Mouse (Mus musculus) adrenal gland, postnatal 10 days (tissue): ENCODE results near the gene Akap3. TPM values are rescaled to one million over a fixed set of nuclear protein-coding genes. Genes with fewer than 3 reads are reported as not detected.

Source experiments
- DNase-seq: peaks from one replicate; pipeline ENCODE4 v3.0.0; 2021; ENCODE audit warnings: mixed read lengths
- long read RNA-seq, 2 experiments: library from polyadenylated mRNA; stranded (forward); transcript quantifications; one replicate each; pipeline ENCODE4 v2.0.0; 2021
- total RNA-seq, 2 experiments: library from RNA; stranded (reverse); gene quantifications; 2 replicates each; pipeline ENCODE4 v1.2.3; 2021

Gene Akap3
- total RNA-seq, result under 1 TPM in 1 of 2 experiments, not detected in 1; 0.09 TPM
- long read RNA-seq, experiment 1, result 0 reads
- long read RNA-seq, experiment 2, result 0 reads

DNA sequence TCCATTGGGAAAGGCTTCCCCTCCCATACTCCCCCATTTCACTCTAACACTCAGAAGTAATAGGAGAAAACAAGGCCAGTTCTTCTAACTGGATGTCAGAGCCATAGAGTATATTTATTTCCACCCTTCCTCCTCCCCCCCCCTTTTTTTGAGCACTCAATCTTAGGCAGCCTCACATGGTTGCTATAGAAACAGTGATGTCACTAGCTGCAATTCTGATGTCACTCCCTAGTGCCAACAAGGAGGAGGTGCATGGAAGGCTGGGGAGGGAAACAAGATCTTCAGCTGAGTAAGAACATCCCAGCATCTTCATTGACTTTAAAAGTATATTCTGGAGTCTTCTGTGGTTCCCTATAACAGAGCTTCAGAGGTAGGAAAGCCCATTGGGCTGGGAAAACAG, at the start of gene Akap3:
Akap3 (plus strand) TSS at position 218 of the 400 bp plus-strand sequence.
- no peak for DNase-seq

DNA sequence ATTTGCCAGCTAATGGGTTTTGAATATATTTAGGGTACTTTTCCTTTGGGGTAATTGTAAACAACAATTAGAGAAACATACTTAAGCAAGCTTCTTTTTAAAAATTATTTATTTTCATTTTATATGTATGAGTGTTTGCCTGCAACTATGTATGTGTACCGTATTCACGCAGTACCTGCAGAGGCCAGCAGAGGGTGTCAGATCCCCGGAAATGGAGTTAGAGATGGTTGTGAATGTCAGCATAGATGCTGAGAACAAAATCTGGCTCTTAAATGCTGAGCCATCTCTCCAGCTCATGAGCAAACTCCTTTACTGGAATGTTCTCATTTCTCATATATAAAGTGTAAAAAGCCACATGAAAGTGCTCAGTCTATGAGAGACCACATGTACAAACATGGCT, 46.1 kb upstream of the Akap3 start:
- DNase-seq, result no peak

DNA sequence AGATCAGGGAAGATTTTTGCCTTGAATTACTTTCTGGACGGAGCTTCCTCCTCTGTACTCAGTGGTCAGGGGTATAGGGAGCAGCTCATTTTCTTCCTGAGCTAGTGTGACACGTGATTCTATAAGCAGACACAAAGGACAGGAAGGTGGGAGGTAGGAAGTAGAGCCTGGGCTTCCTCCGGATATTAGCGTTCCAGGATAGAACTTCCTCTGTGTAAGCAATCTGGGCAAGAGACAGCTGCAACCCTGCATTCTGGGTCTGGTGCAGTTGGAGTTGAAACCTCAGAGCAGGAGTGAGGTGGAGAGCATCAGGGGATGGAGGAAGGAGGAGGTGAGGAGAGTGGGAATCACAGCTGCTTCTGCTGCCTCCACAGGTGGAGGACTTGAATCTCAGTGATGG, 44.8 kb upstream of the Akap3 start:
- peak; percentile 7 for DNase-seq

DNA sequence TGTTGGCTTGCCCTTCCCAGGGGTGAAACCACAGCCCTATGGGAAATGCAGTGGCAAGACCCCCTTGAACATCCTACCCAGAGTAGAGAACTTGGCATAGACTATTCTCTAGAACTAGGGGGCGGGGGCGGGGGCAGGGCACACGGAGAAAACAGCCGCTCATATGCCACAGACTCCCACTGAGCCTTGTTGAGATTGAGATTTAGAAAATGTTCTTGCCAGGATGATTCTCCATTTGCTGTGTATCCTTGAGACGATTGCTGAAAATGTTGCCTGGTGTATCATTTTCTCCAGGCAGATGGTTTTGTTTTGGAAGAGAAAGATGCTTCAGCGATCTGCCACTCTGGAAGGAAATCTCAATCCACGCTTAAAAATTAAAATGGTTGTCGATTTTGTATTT, 44.3 kb upstream of the Akap3 start:
- no peak for DNase-seq

DNA sequence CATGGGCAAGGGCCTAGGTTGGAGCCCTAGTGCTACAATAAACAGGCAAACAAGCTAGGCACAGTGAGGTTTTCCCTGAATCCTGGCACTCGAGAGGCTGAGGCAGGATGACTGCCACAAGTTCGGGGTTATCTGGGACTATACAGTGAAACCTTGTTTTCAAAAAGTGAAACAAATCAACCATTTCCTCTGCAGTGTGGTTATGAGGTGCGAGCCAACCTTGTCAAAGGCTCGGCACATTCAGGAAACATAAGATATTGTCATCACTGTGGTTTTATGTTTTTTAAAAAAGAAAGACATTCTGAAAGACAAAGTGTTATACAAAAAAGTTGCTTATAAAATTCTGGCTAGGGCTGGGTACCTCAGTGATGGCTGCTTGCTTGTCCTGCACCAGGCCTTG, 41.4 kb upstream of the Akap3 start:
- DNase-seq, result no peak

DNA sequence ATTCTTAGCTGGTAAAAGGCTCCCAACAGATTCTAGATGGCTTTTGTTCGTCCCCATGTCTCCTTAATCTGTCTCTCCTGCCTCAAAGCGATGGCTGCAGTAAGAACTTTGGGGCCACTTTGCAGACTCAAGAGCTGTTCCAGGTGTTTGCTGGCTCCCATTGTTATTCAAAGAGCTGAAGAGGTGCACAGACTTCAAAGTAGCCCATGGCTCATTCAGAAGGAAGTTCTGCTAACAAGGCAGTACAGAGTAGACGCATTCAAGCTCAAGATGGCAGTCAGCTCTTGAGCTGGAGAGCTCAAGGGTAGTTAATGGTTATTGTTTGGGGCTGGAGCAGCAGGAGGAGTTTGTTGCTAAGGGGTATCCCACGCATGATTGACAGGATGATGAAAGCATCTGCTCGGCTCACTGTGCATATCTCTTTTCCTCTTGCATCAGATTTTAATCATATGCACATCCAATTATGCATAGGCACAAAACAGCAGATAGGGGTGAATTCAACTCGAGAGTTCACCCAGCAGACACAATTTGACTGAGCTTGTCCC, 37.6 kb upstream of the Akap3 start:
- no peak for DNase-seq

DNA sequence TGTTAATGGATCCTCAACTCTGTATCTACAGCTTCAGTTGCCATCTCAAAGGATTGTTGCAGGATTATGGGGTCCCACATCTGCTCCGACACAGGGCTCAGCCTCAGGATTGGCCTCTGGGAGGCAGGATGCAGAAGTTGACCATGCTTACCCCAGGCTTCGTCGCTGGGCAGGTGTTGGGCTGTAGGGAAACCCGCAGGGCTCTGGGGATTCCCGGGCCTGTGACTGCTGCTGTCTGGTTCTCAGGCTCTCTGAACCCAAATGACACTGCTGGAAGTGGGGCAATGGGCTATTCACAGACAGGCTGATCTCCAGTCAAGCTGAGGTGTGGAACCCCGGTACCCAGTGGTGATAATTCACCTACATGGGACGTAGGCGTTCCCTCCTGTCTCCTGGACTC, 36.6 kb upstream of the Akap3 start:
- DNase-seq, result no peak

DNA sequence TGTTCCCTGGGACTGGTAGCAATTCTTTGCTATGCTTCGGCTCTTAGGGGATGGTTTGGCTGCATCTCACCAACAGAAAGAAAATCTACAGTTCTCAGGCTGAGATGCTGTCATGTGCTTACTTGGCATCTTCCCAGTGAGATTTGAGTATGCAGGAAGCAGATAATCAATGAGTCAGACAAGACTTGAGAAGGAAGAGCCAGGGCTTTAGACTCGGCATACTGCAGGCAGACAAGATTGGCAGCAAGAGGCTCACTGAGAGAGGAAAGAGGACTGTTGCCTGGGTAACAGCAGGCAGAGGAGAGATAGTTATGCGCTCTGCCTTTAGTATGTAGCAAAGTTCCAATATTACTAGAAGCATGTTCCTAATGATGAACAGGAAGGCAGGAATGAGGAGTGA, 29.8 kb upstream of the Akap3 start:
- no peak for DNase-seq

DNA sequence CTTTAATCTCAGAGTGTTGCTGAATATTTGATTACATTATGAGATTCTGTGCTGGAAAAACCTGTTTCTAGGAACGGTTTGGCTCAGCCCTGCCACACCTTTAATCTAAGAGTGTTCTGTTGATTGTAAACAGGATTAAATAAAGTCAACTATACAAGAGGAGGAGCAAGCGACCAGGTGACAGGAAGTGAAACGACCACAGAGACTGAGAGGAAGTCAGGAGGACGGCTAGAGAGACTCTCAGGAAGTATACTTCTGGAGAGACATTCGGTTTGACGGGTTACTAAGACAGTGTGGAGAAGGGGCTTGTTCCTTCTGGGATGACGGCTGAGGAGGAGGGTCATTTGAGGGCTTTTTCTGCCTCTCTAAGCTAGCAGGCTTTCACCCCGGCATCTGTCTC, 16.3 kb upstream of the Akap3 start:
- DNase-seq, result no peak

DNA sequence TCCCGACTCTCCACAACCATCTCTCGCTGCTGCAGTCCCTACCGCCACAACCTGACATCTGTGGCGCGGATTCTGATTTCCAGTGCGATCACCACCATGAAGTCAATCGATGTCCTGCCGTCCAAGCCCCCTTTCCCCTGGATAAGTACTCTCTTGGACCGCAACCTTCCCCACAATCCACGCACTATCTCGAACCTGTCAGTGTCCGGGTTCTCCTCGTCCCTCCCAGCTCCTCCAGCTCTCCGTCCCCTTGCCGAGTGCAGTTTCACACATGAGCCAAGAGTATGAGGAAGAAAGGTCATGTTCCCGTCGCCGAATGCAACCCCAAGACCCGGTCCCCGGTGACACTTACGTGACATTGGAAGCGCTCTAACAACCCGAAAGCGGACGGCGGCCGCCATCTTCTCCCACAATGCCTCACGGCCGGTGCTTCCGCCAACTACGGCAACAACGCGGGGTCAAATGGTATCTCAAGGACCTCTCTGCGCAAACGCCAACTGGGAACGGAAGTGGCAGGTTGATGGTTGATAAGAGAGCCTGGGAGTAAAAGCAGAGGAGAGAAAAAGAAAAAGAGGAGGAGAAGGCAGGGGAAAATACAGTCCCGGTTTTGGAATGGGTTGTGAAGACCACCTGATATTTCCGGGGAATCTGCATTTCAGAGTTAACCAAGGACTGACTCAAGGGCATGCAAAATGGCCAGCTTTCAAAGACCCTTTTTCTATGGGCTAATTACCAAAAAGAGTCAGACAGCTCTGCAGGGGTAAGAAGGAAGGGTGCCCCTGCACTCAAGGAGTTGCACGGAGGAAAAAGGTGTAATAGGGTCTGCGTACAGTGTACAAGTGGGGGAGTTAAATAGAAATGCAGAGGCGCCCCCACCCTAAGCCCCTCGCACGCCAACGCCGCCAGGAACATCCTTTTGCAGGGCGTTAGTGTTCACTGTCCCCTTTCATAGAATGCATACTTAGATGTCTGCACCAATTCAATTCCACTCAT, 3.9 kb upstream of the Akap3 start, which contains the start of gene Ndufa9:
Ndufa9 (minus strand) TSS at position 425 of the 993 bp plus-strand sequence.
- peak; percentile 96 for DNase-seq

DNA sequence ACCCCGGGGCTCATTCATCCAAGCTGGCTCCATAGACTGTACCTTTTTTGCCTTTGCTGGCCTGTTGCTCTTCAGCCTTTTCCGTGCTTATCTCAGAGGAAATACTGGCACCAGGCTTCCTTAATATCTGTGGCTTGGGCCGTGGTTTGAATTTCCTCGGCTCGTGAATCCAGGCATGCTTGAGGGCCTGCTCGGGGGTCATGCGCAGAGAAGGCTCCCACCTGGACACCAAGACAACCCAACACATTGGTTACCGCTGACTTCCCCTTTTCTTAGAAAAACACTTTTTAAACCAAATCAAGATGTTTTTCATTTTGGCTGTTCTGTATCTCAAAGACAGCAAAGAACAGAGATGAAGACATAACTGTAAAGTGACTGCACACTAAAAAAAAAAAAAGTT, 24.2 kb downstream of the Akap3 start:
- DNase-seq, result no peak

DNA sequence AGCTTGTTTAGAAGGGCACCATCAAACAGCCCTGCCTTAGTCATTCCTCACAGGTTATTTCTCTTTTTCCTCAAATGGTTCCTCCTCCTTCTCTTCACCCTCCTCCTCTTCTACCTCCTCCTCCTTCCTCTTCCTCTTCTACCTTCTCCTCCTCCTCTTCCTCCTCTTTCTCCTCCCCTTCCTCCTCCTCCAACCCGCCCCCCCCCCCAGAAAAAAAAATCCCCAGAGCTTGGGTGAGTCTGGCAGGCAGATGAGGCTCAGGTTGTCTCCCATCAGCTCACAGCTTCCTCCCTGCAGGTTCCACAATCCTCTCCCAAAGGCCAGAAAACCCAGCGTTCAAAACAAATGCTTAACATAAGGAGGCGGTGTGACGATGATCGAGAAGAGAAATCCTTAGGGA, 54.5 kb downstream of the Akap3 start:
- DNase-seq, result no peak

DNA sequence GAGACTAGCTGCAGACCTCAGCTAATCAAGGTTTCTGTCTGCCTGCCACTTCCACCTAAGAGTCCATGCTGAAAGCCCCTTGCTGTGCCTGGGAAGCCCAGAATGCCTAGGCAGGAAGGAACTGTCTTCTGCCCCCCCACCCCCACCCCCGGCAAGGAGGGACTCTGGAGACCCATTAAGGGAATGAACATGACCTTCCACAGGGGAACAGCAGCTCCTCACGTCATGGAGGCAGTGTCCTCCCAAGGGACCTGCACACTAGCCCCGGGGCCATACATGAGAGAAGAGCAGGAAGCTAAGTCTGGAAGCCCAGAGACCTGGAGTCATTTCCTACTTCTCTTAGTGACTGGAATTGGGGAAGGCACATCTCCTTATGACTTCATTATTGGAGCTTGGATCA, 55.0 kb downstream of the Akap3 start:
- DNase-seq, result no peak

DNA sequence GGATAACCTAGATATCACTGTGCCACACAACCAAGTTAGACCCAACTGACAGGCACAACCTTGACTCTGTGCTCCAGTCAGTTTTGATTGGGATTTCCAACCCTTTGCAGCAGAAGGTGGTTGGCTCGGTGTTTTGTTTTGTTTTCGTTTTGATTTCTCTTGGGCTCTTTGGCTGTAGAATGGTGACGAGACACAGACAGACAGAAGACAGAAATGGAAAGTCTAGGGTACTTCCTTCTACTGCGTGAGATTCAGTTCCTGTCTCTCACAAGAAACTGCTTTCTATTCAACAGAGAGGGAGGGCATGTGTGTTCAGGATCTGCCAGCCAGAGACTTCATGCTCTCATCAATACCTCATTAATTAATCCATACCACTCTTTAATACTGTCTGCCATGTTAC, 57.8 kb downstream of the Akap3 start:
- no peak for DNase-seq

DNA sequence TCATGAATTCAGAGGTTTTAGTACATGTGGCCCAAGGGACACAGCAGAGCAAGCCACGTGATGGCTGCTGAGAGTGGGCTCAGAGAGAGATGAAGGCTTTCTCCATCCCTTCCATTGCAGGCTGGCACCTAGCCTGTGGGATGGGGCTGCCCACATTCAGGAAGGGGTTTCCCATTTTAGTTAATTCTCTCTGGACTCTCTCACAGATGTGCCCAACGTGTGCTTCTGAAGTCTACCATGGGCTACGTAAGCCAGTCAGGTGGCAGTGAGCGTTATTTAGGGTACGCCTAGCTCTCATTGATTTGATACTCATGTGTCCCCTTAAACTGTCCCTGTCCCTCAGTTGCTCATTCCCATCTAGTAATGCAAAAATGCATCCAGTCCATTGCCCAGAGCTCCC, 62.0 kb downstream of the Akap3 start:
- DNase-seq, result no peak

DNA sequence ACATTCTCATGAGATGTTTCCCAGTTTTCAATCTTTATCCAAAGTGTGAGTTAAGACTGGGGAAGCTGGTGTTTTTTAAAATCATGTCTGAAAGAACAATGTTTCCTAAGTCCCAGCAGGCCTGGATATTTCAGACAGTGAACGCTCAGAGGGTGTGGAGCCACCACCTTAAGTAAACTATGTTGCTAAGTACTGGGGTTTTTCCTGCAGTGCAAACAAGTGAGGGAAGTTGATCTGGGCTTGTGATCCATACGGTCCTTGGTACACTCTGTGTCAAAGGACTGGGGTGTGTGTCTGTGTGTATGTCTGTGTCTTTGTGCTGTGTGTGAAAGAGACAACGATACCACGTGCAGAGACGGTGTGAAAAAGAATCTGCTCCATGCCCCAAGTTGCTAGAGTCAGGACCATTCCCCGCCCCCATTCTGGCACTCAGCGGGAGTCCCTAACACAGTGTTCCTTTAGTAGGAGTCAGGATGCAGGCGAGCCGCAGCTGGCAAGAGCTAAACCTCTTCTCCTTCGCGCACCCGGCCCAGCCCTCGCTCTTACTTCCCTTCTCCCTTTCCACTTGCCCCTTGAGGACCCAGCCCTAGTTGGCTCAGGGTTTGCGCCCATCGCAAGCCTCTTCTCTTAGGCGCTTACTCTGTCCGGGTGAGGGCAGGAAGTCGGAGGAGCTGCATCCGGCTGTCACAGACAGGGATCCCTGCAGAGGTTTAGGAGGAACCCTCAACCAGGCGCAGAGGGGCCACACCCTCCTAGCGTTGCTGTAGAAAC, 68.4 kb downstream of the Akap3 start, which contains the start of gene Dyrk4:
Dyrk4 (minus strand) TSS at position 729 of the 771 bp plus-strand sequence.
- peak; percentile 14 for DNase-seq

Other genes starting within 250 kb of the Akap3 start
- gene Kcna1, start 206.7 kb upstream of the Akap3 start, total RNA-seq, result 1 to 10 TPM; 2.6 to 3.1 TPM
- 1 to 10 TPM; 3.3 to 5.7 TPM for gene Kcna6, start 112.4 kb upstream of the Akap3 start, total RNA-seq
- gene Ndufa9, start 4.0 kb upstream of the Akap3 start, total RNA-seq, result 100 to 1,000 TPM; 413 to 455 TPM
- gene Dyrk4, start 68.7 kb downstream of the Akap3 start, total RNA-seq, result under 1 TPM in 1 of 2 experiments, not detected in 1; 0.27 TPM
- 10 to 100 TPM; 11.1 to 12.1 TPM for gene Rad51ap1, start 86.5 kb downstream of the Akap3 start, total RNA-seq
- 10 to 100 TPM; 17.5 to 19.7 TPM for gene D6Wsu163e, start 86.9 kb downstream of the Akap3 start, total RNA-seq
- gene Fgf6, start 162.5 kb downstream of the Akap3 start, total RNA-seq, result under 1 TPM; 0.18 to 0.42 TPM
- gene Fgf23, start 219.8 kb downstream of the Akap3 start, total RNA-seq, result not detected